Mouse (Mus musculus) C2C12 (cell line): ENCODE data around the gene 1810062G17Rik.

Experiments used
- CTCF ChIP-seq: IDR thresholded peaks from one replicate; pipeline ENCODE4 v1.5.1; 2011; ENCODE audit not compliant: control insufficient read depth, insufficient read depth, insufficient read length
- MAX ChIP-seq: IDR thresholded peaks from one replicate; pipeline ENCODE4 v1.6.1; 2011; ENCODE audit warnings: mild to moderate bottlenecking, control low read depth
- MYOG ChIP-seq: IDR thresholded peaks from one replicate; pipeline ENCODE4 v1.6.1; 2011; ENCODE audit not compliant: control insufficient read depth, insufficient read length; ENCODE audit errors: extremely low read depth

GRCm38 (mm10) chr3:36446041-36446440 is 29.7 kb upstream of the 1810062G17Rik start:
- TF ChIP-seq MAX (no peak), CTCF (no peak), MYOG (no peak)
